Mouse (Mus musculus) G1E (cell line): ENCODE results near the gene Rasl11b.

Experiments
- CTCF ChIP-seq: IDR thresholded peaks from 2 replicates; pipeline ENCODE4 v1.5.1; 2012; ENCODE audit warnings: low read depth, low read length, inconsistent platforms, mixed read lengths
- GATA1 ChIP-seq: IDR thresholded peaks from 2 replicates; pipeline ENCODE4 v1.6.1; 2012; ENCODE audit warnings: borderline replicate concordance, low read length, inconsistent platforms, mixed read lengths
- POLR2AphosphoS5 ChIP-seq: IDR thresholded peaks from 2 replicates; pipeline ENCODE4 v1.6.1; 2012; ENCODE audit warnings: low read depth, low read length, inconsistent platforms; ENCODE audit not compliant: insufficient replicate concordance
- TAL1 ChIP-seq: conservative IDR thresholded peaks from 2 replicates; pipeline ENCODE4 v1.6.1; 2012; ENCODE audit warnings: low read depth, low read length, inconsistent platforms, mixed read lengths

GRCm38 (mm10) chr5:74209640-74210039 is 14.6 kb downstream of the Rasl11b start:
- TF ChIP-seq TAL1 = no peak
- no peak for TF ChIP-seq CTCF
- no peak for TF ChIP-seq GATA1
- no peak for TF ChIP-seq POLR2AphosphoS5
